Mouse (Mus musculus): ENCODE results near the gene 2310050C09Rik. TPM values are rescaled to one million over a fixed set of nuclear protein-coding genes. Genes with fewer than 3 reads are reported as not detected.

Gene 2310050C09Rik
- polyA plus RNA-seq, 1 experiment = not detected

- TF ChIP-seq CTCF (IDR thresholded peaks at IDR 0.05; ENCODE audit: extremely low read depth, insufficient read depth, insufficient read length, insufficient replicate concordance) = no peak
- no peak for TF ChIP-seq POLR2A (IDR thresholded peaks at IDR 0.05; ENCODE audit: low read depth, low read length)
- no peak for DNase-seq (ENCODE audit: low read depth in 1 of 2, low spot score in 2 of 2)
- Histone ChIP-seq H3K27me3 (ENCODE audit: control insufficient read depth, insufficient read depth, low read length) (no peaks in the 10 kb centered on the region), H3K36me3 (ENCODE audit: control insufficient read depth, insufficient read depth, low read length) (no peaks in the 10 kb centered on the region), H3K27ac (ENCODE audit: insufficient read depth, low read length) (no peak overlapping the region), H3K4me1 (ENCODE audit: control insufficient read depth, insufficient read depth, insufficient read length) (no peaks in the 10 kb centered on the region), H3K4me3 (ENCODE audit: extremely low read depth, insufficient read depth, insufficient read length) (no peak overlapping the region)
- 84% methylated on average over 3 of the region's 3 CpGs for WGBS
Observed at GRCm38 (mm10) chr3:92874180-92874579, 4.2 kb upstream of the 2310050C09Rik start.

- 84% methylated on average over 3 of the region's 3 CpGs for WGBS
- Histone ChIP-seq H3K4me1 (ENCODE audit: control insufficient read depth, insufficient read depth, insufficient read length) (no peaks in the 10 kb centered on the region), H3K27ac (ENCODE audit: insufficient read depth, low read length) (no peak within 1 kb of the TSS), H3K36me3 (ENCODE audit: control insufficient read depth, insufficient read depth, low read length) (no peaks in the 10 kb centered on the region), H3K4me3 (ENCODE audit: extremely low read depth, insufficient read depth, insufficient read length) (no peak within 1 kb of the TSS), H3K27me3 (ENCODE audit: control insufficient read depth, insufficient read depth, low read length) (no peaks in the 10 kb centered on the region)
- TF ChIP-seq POLR2A (IDR thresholded peaks at IDR 0.05; ENCODE audit: low read depth, low read length) = no peak
- TF ChIP-seq CTCF (IDR thresholded peaks at IDR 0.05; ENCODE audit: extremely low read depth, insufficient read depth, insufficient read length, insufficient replicate concordance) = no peak
- no peak for DNase-seq (ENCODE audit: low read depth in 1 of 2, low spot score in 2 of 2)
Observed at GRCm38 (mm10) chr3:92851186-92851585, 18.8 kb downstream of the 2310050C09Rik start, which contains the start of gene Lce1l. Gene Lce1l (minus strand): TSS chr3:92851286.

- Histone ChIP-seq H3K27me3 (ENCODE audit: control insufficient read depth, insufficient read depth, low read length) (no peaks in the 10 kb centered on the region), H3K36me3 (ENCODE audit: control insufficient read depth, insufficient read depth, low read length) (no peaks in the 10 kb centered on the region), H3K27ac (ENCODE audit: insufficient read depth, low read length) (no peak within 1 kb of the TSS), H3K4me3 (ENCODE audit: extremely low read depth, insufficient read depth, insufficient read length) (no peak within 1 kb of the TSS), H3K4me1 (ENCODE audit: control insufficient read depth, insufficient read depth, insufficient read length) (no peaks in the 10 kb centered on the region)
- TF ChIP-seq POLR2A (IDR thresholded peaks at IDR 0.05; ENCODE audit: low read depth, low read length) (no peak), CTCF (IDR thresholded peaks at IDR 0.05; ENCODE audit: extremely low read depth, insufficient read depth, insufficient read length, insufficient replicate concordance) (no peak)
- WGBS = 28% methylated on average over 1 of the region's 1 CpGs
- DNase-seq (ENCODE audit: low read depth in 1 of 2, low spot score in 2 of 2) = no peak
Observed at GRCm38 (mm10) chr3:92827108-92827507, 42.9 kb downstream of the 2310050C09Rik start, which contains the start of gene Kprp. Gene Kprp (minus strand): TSS chr3:92827247.

GRCm38 (mm10) chr3:92825808-92826207 lies 44.2 kb downstream of the 2310050C09Rik start:
- no peak overlapping the region for H3K4me3 ChIP-seq (ENCODE audit: extremely low read depth, insufficient read depth, insufficient read length)
- whole genome bisulfite sequencing = 12% methylated on average over 1 of the region's 1 CpGs
- no peak for TF ChIP-seq CTCF (IDR thresholded peaks at IDR 0.05; ENCODE audit: extremely low read depth, insufficient read depth, insufficient read length, insufficient replicate concordance)
- no peak for TF ChIP-seq POLR2A (IDR thresholded peaks at IDR 0.05; ENCODE audit: low read depth, low read length)
- no peak overlapping the region for H3K27ac ChIP-seq (ENCODE audit: insufficient read depth, low read length)
- no peak for DNase-seq (ENCODE audit: low read depth in 1 of 2, low spot score in 2 of 2)
- no peaks in the 10 kb centered on the region for H3K36me3 ChIP-seq (ENCODE audit: control insufficient read depth, insufficient read depth, low read length)
- no peaks in the 10 kb centered on the region for H3K27me3 ChIP-seq (ENCODE audit: control insufficient read depth, insufficient read depth, low read length)
- H3K4me1 ChIP-seq (ENCODE audit: control insufficient read depth, insufficient read depth, insufficient read length) = no peaks in the 10 kb centered on the region

Other genes with a start within 250 kb of the 2310050C09Rik start
- gene Lce6a, start 248.6 kb downstream of the 2310050C09Rik start, polyA plus RNA-seq (2012; rRNA removed) = not detected in 2 replicates
- not detected in 2 replicates for gene Lce1a1, start 221.9 kb downstream of the 2310050C09Rik start, polyA plus RNA-seq (2012; rRNA removed)
- gene Lce1b, start 213.3 kb downstream of the 2310050C09Rik start, polyA plus RNA-seq (2012; rRNA removed) = not detected in 2 replicates
- not detected in 2 replicates for gene Lce1a2, start 199.9 kb downstream of the 2310050C09Rik start, polyA plus RNA-seq (2012; rRNA removed)
- not detected in 2 replicates for gene Lce1c, start 191.0 kb downstream of the 2310050C09Rik start, polyA plus RNA-seq (2012; rRNA removed)
- not detected in 2 replicates for gene Lce1d, start 183.0 kb downstream of the 2310050C09Rik start, polyA plus RNA-seq (2012; rRNA removed)
- not detected in 2 replicates for gene Lce1e, start 161.1 kb downstream of the 2310050C09Rik start, polyA plus RNA-seq (2012; rRNA removed)
- gene Lce1f, start 149.9 kb downstream of the 2310050C09Rik start, polyA plus RNA-seq (2012; rRNA removed) = not detected in 2 replicates
- not detected in 2 replicates for gene Gm38119, start 131.1 kb downstream of the 2310050C09Rik start, polyA plus RNA-seq (2012; rRNA removed)
- not detected in 2 replicates for gene Lce1g, start 117.9 kb downstream of the 2310050C09Rik start, polyA plus RNA-seq (2012; rRNA removed)
- gene Lce1h, start 105.2 kb downstream of the 2310050C09Rik start, polyA plus RNA-seq (2012; rRNA removed) = not detected in 2 replicates
- gene Lce1i, start 91.3 kb downstream of the 2310050C09Rik start, polyA plus RNA-seq (2012; rRNA removed) = not detected in 2 replicates
- gene Lce1j, start 79.7 kb downstream of the 2310050C09Rik start, polyA plus RNA-seq (2012; rRNA removed) = not detected in 2 replicates
- gene Lce1k, start 62.3 kb downstream of the 2310050C09Rik start, polyA plus RNA-seq (2012; rRNA removed) = not detected in 2 replicates
- gene Kprp, start 43.0 kb downstream of the 2310050C09Rik start, polyA plus RNA-seq (2012; rRNA removed) = not detected in 2 replicates
- not detected in 2 replicates for gene Lce1l, start 18.9 kb downstream of the 2310050C09Rik start, polyA plus RNA-seq (2012; rRNA removed)
- not detected in 2 replicates for gene Lce3a, start 56.0 kb upstream of the 2310050C09Rik start, polyA plus RNA-seq (2012; rRNA removed)
- not detected in 2 replicates for gene Lce3b, start 62.8 kb upstream of the 2310050C09Rik start, polyA plus RNA-seq (2012; rRNA removed)
- gene Lce3c, start 74.3 kb upstream of the 2310050C09Rik start, polyA plus RNA-seq (2012; rRNA removed) = not detected in 2 replicates
- not detected in 2 replicates for gene Lce3d, start 87.2 kb upstream of the 2310050C09Rik start, polyA plus RNA-seq (2012; rRNA removed)
- gene Lce3e, start 96.8 kb upstream of the 2310050C09Rik start, polyA plus RNA-seq (2012; rRNA removed) = not detected in 2 replicates
- not detected in 2 replicates for gene Lce3f, start 122.0 kb upstream of the 2310050C09Rik start, polyA plus RNA-seq (2012; rRNA removed)
- not detected in 2 replicates for gene Crct1, start 145.5 kb upstream of the 2310050C09Rik start, polyA plus RNA-seq (2012; rRNA removed)
- gene Lce1m, start 148.8 kb upstream of the 2310050C09Rik start, polyA plus RNA-seq (2012; rRNA removed) = not detected in 2 replicates
- gene Gm4858, start 198.6 kb upstream of the 2310050C09Rik start, polyA plus RNA-seq (2012; rRNA removed) = not detected in 2 replicates

All from spleen, adult 2 months (tissue).